Comparison of ENCODE assay signal across 19 mouse cellular contexts in genomic region chr4:141014856-141015255, GRCm38 (mm10). TPM values are rescaled to one million over a fixed set of nuclear protein-coding genes. Genes with fewer than 3 reads are reported as not detected.
A peak's percentile ranks its signal among the peaks of the same experiment; 100 is the strongest.
DNase-seq lines count a peak whose midpoint lies in the region; ATAC-seq lines count a peak whose summit lies in the region.
"Had no signal": no experiment of that assay in that cellular context is flagged by ENCODE, and none has a peak within 500 bp of the region (broad histone marks: within the 10 kb centered on the region; RNA-seq: fewer than 3 reads in every experiment).

No protein-coding gene starts in this region.

- no peak overlapping the region for H3K4me3 ChIP-seq in forebrain, embryonic 12.5 days (replicated peaks)
- H3K4me3 ChIP-seq in forebrain, embryonic 15.5 days, result no peak overlapping the region
- H3K4me3 ChIP-seq in limb, embryonic 12.5 days (replicated peaks), result no peak overlapping the region
- no peak overlapping the region for H3K4me3 ChIP-seq in limb, embryonic 10.5 days
- no peak overlapping the region for H3K4me3 ChIP-seq in embryonic facial prominence, embryonic 13.5 days
- no peak overlapping the region for H3K4me3 ChIP-seq in limb, embryonic 13.5 days
- H3K4me3 ChIP-seq: erythroblast, embryonic 14.5 days; heart, embryonic 13.5 days had no signal

- H3K27ac ChIP-seq in forebrain, embryonic 12.5 days, result 0 out of 2 replicates have a peak overlapping the region, but pooled peaks have one; percentile 6
- no peak overlapping the region for H3K27ac ChIP-seq in forebrain, embryonic 15.5 days (replicated peaks)
- peak overlapping the region; percentile 19; the same call in 1 of the 2 replicates for H3K27ac ChIP-seq in limb, embryonic 12.5 days
- H3K27ac ChIP-seq in limb, embryonic 10.5 days, result no peak overlapping the region
- peak overlapping the region; percentile 33; the same call in 1 of the 2 replicates for H3K27ac ChIP-seq in embryonic facial prominence, embryonic 13.5 days
- H3K27ac ChIP-seq in limb, embryonic 13.5 days, result peak overlapping the region; percentile 48; the same call in 1 of the 2 replicates
- H3K27ac ChIP-seq: heart, embryonic 13.5 days; hindbrain, postnatal 0 days had no signal

- no peak overlapping the region for H3K9ac ChIP-seq in forebrain, embryonic 12.5 days
- H3K9ac ChIP-seq in forebrain, embryonic 15.5 days (replicated peaks), result no peak overlapping the region
- no peak overlapping the region for H3K9ac ChIP-seq in limb, embryonic 12.5 days (replicated peaks)
- H3K9ac ChIP-seq in embryonic facial prominence, embryonic 13.5 days, result no peak overlapping the region
- no peak overlapping the region for H3K9ac ChIP-seq in limb, embryonic 13.5 days

- DNase-seq in limb, embryonic 10.5 days (ENCODE audit: low spot score), result no peak
- DNase-seq: adrenal gland, adult 2 months; adrenal gland, postnatal 25 days; cerebellum, adult 2 months; cerebellum, postnatal 14 days; embryo, embryonic 11 days; gastrocnemius, postnatal 10 days; heart, postnatal 36 days; kidney, adult 11 months had no signal

- peaks cover 45% of the 10 kb centered on the region for H3K4me1 ChIP-seq in forebrain, embryonic 12.5 days
- peaks cover 67% of the 10 kb centered on the region for H3K4me1 ChIP-seq in forebrain, embryonic 15.5 days
- H3K4me1 ChIP-seq in limb, embryonic 12.5 days (replicated peaks), result peaks cover 37% of the 10 kb centered on the region
- H3K4me1 ChIP-seq in limb, embryonic 10.5 days, result peaks cover 75% of the 10 kb centered on the region
- H3K4me1 ChIP-seq in embryonic facial prominence, embryonic 13.5 days, result peaks cover 71% of the 10 kb centered on the region
- peaks cover 82% of the 10 kb centered on the region for H3K4me1 ChIP-seq in limb, embryonic 13.5 days

- ATAC-seq in forebrain, embryonic 12.5 days (ENCODE audit: low FRiP score), result no peak
- no peak for ATAC-seq in forebrain, embryonic 15.5 days (replicated peaks)
- ATAC-seq in limb, embryonic 12.5 days (ENCODE audit: insufficient number of reproducible peaks, insufficient read depth, low FRiP score, low TSS enrichment, low read depth), result no peak
- ATAC-seq in embryonic facial prominence, embryonic 13.5 days (ENCODE audit: insufficient number of reproducible peaks, insufficient read depth, low FRiP score, low TSS enrichment, low read depth), result no peak
- ATAC-seq in limb, embryonic 13.5 days (ENCODE audit: low FRiP score, low read depth), result no peak
- ATAC-seq in erythroblast, adult 5-6 weeks (replicated peaks; ENCODE audit: low FRiP score, poor library complexity, severe bottlenecking), result no peak
- ATAC-seq: hindbrain, postnatal 0 days had no signal

- no peaks in the 10 kb centered on the region for H3K9me3 ChIP-seq in forebrain, embryonic 12.5 days
- H3K9me3 ChIP-seq in forebrain, embryonic 15.5 days, result no peaks in the 10 kb centered on the region
- H3K9me3 ChIP-seq in limb, embryonic 12.5 days, result no peaks in the 10 kb centered on the region
- H3K9me3 ChIP-seq in limb, embryonic 10.5 days (replicated peaks), result no peaks in the 10 kb centered on the region
- no peaks in the 10 kb centered on the region for H3K9me3 ChIP-seq in embryonic facial prominence, embryonic 13.5 days
- no peaks in the 10 kb centered on the region for H3K9me3 ChIP-seq in limb, embryonic 13.5 days
- H3K9me3 ChIP-seq: heart, embryonic 13.5 days had no signal

- H3K36me3 ChIP-seq in forebrain, embryonic 12.5 days (replicated peaks), result peaks cover 69% of the 10 kb centered on the region
- H3K36me3 ChIP-seq in forebrain, embryonic 15.5 days, result peaks cover 37% of the 10 kb centered on the region
- H3K36me3 ChIP-seq in limb, embryonic 12.5 days, result peaks cover 79% of the 10 kb centered on the region
- peaks cover 77% of the 10 kb centered on the region for H3K36me3 ChIP-seq in limb, embryonic 10.5 days
- peaks cover 75% of the 10 kb centered on the region for H3K36me3 ChIP-seq in embryonic facial prominence, embryonic 13.5 days
- peaks cover 66% of the 10 kb centered on the region for H3K36me3 ChIP-seq in limb, embryonic 13.5 days

- H3K27me3 ChIP-seq in forebrain, embryonic 12.5 days, result no peaks in the 10 kb centered on the region
- no peaks in the 10 kb centered on the region for H3K27me3 ChIP-seq in forebrain, embryonic 15.5 days
- H3K27me3 ChIP-seq in limb, embryonic 12.5 days, result no peaks in the 10 kb centered on the region
- no peaks in the 10 kb centered on the region for H3K27me3 ChIP-seq in limb, embryonic 10.5 days (ENCODE audit: low read depth, poor library complexity, severe bottlenecking)
- H3K27me3 ChIP-seq in embryonic facial prominence, embryonic 13.5 days, result no peaks in the 10 kb centered on the region
- H3K27me3 ChIP-seq in limb, embryonic 13.5 days, result no peaks in the 10 kb centered on the region
- H3K27me3 ChIP-seq: heart, embryonic 13.5 days had no signal

- H3K4me2 ChIP-seq in forebrain, embryonic 12.5 days, result no peak overlapping the region
- no peak overlapping the region for H3K4me2 ChIP-seq in forebrain, embryonic 15.5 days (replicated peaks)
- H3K4me2 ChIP-seq in limb, embryonic 12.5 days, result no peak overlapping the region
- no peak overlapping the region for H3K4me2 ChIP-seq in embryonic facial prominence, embryonic 13.5 days
- no peak overlapping the region for H3K4me2 ChIP-seq in limb, embryonic 13.5 days (replicated peaks)
- H3K4me2 ChIP-seq: heart, embryonic 13.5 days had no signal

- WGBS in forebrain, embryonic 12.5 days, result 91% methylated on average over 11 of the region's 11 CpGs
- WGBS in forebrain, embryonic 15.5 days, result 92% methylated on average over 11 of the region's 11 CpGs
- WGBS in limb, embryonic 12.5 days, result 89% methylated on average over 11 of the region's 11 CpGs
- 94% methylated on average over 11 of the region's 11 CpGs for WGBS in limb, embryonic 10.5 days
- 93% methylated on average over 11 of the region's 11 CpGs for WGBS in embryonic facial prominence, embryonic 13.5 days
- 95% methylated on average over 11 of the region's 11 CpGs for WGBS in limb, embryonic 13.5 days

RNA-seq across cellular contexts. Expression of gene Mfap2, which starts 4.6 kb away (rescaled TPM):
- 250 and 275 TPM in 2 replicates for polyA plus RNA-seq in forebrain, embryonic 12.5 days (2016; fragmentation: Nextera tagmentation; extraction: Ambion mirVana)
- 215 and 229 TPM in 2 replicates for polyA plus RNA-seq in forebrain, embryonic 15.5 days (2015; fragmentation: Nextera tagmentation; extraction: Ambion mirVana)
- polyA plus RNA-seq in limb, embryonic 12.5 days (2016; fragmentation: Nextera tagmentation; extraction: Ambion mirVana), result 512 and 562 TPM in 2 replicates
- polyA plus RNA-seq in limb, embryonic 10.5 days (2016; fragmentation: Nextera tagmentation; extraction: Ambion mirVana), result 444 and 521 TPM in 2 replicates
- 771 and 792 TPM in 2 replicates for polyA plus RNA-seq in embryonic facial prominence, embryonic 13.5 days (2015; fragmentation: Nextera tagmentation; extraction: Ambion mirVana)
- 757 and 803 TPM in 2 replicates for polyA plus RNA-seq in limb, embryonic 13.5 days (2015; fragmentation: Nextera tagmentation; extraction: Ambion mirVana)
- not detected in 2 replicates for total RNA-seq in erythroblast, adult 5-6 weeks (2015; ENCODE audit: low replicate concordance)
- total RNA-seq in erythroblast, adult 5-6 weeks (2017; ENCODE audit: low replicate concordance), result not detected in 2 replicates
- total RNA-seq: common myeloid progenitor, adult 5-6 weeks had no signal

RNA-seq across cellular contexts. Expression of gene Atp13a2, which starts 28.2 kb away (rescaled TPM):
- polyA plus RNA-seq in forebrain, embryonic 12.5 days (2016; fragmentation: Nextera tagmentation; extraction: Ambion mirVana), result 75.5 and 82.3 TPM in 2 replicates
- polyA plus RNA-seq in forebrain, embryonic 15.5 days (2015; fragmentation: Nextera tagmentation; extraction: Ambion mirVana), result 123 and 127 TPM in 2 replicates
- 44.1 and 46.0 TPM in 2 replicates for polyA plus RNA-seq in limb, embryonic 12.5 days (2016; fragmentation: Nextera tagmentation; extraction: Ambion mirVana)
- polyA plus RNA-seq in limb, embryonic 10.5 days (2016; fragmentation: Nextera tagmentation; extraction: Ambion mirVana), result 33.9 and 44.0 TPM in 2 replicates
- polyA plus RNA-seq in embryonic facial prominence, embryonic 13.5 days (2015; fragmentation: Nextera tagmentation; extraction: Ambion mirVana), result 38.9 and 40.2 TPM in 2 replicates
- 37.4 and 41.8 TPM in 2 replicates for polyA plus RNA-seq in limb, embryonic 13.5 days (2015; fragmentation: Nextera tagmentation; extraction: Ambion mirVana)
- 6.7 and 10.0 TPM in 2 replicates for total RNA-seq in erythroblast, adult 5-6 weeks (2015; ENCODE audit: low replicate concordance)
- 4.9 and 5.9 TPM in 2 replicates for total RNA-seq in erythroblast, adult 5-6 weeks (2017; ENCODE audit: low replicate concordance)

RNA-seq across cellular contexts. Expression of gene Crocc, which starts 45.5 kb away (rescaled TPM):
- polyA plus RNA-seq in forebrain, embryonic 12.5 days (2016; fragmentation: Nextera tagmentation; extraction: Ambion mirVana), result 15.4 and 17.4 TPM in 2 replicates
- 8.3 and 10.2 TPM in 2 replicates for polyA plus RNA-seq in forebrain, embryonic 15.5 days (2015; fragmentation: Nextera tagmentation; extraction: Ambion mirVana)
- 11.1 and 13.2 TPM in 2 replicates for polyA plus RNA-seq in limb, embryonic 12.5 days (2016; fragmentation: Nextera tagmentation; extraction: Ambion mirVana)
- polyA plus RNA-seq in limb, embryonic 10.5 days (2016; fragmentation: Nextera tagmentation; extraction: Ambion mirVana), result 10.6 and 11.4 TPM in 2 replicates
- 6.1 and 7.8 TPM in 2 replicates for polyA plus RNA-seq in embryonic facial prominence, embryonic 13.5 days (2015; fragmentation: Nextera tagmentation; extraction: Ambion mirVana)
- polyA plus RNA-seq in limb, embryonic 13.5 days (2015; fragmentation: Nextera tagmentation; extraction: Ambion mirVana), result 7.2 and 8.0 TPM in 2 replicates
- total RNA-seq in erythroblast, adult 5-6 weeks (2015; ENCODE audit: low replicate concordance), result not detected in 2 replicates
- total RNA-seq in erythroblast, adult 5-6 weeks (2017; ENCODE audit: low replicate concordance), result 0.34 and 4.9 TPM in 2 replicates

RNA-seq across cellular contexts. Expression of gene Sdhb, which starts 53.9 kb away (rescaled TPM):
- polyA plus RNA-seq in forebrain, embryonic 12.5 days (2016; fragmentation: Nextera tagmentation; extraction: Ambion mirVana), result 380 and 396 TPM in 2 replicates
- 428 and 441 TPM in 2 replicates for polyA plus RNA-seq in forebrain, embryonic 15.5 days (2015; fragmentation: Nextera tagmentation; extraction: Ambion mirVana)
- 381 and 392 TPM in 2 replicates for polyA plus RNA-seq in limb, embryonic 12.5 days (2016; fragmentation: Nextera tagmentation; extraction: Ambion mirVana)
- polyA plus RNA-seq in limb, embryonic 10.5 days (2016; fragmentation: Nextera tagmentation; extraction: Ambion mirVana), result 428 and 436 TPM in 2 replicates
- 393 and 412 TPM in 2 replicates for polyA plus RNA-seq in embryonic facial prominence, embryonic 13.5 days (2015; fragmentation: Nextera tagmentation; extraction: Ambion mirVana)
- 387 and 396 TPM in 2 replicates for polyA plus RNA-seq in limb, embryonic 13.5 days (2015; fragmentation: Nextera tagmentation; extraction: Ambion mirVana)
- total RNA-seq in erythroblast, adult 5-6 weeks (2015; ENCODE audit: low replicate concordance), result 46.7 and 50.4 TPM in 2 replicates
- total RNA-seq in erythroblast, adult 5-6 weeks (2017; ENCODE audit: low replicate concordance), result 20.5 and 34.4 TPM in 2 replicates

Comparison
In these comparisons a context has a peak if more than half of its experiments do, and no peak if none do; other contexts are left out.
1. H3K27ac ChIP-seq: peak in forebrain, embryonic 12.5 days (single experiment), limb, embryonic 12.5 days (single experiment), embryonic facial prominence, embryonic 13.5 days (single experiment) and limb, embryonic 13.5 days (single experiment); none in forebrain, embryonic 15.5 days (single experiment) and limb, embryonic 10.5 days (single experiment).